Mouse (Mus musculus) C2C12 (cell line): ENCODE measurements around the gene Cdc42bpa. TPM values are rescaled to one million over a fixed set of nuclear protein-coding genes. Genes with fewer than 3 reads are reported as not detected.

ENCODE experiments used
- H3K27me3 ChIP-seq: one replicate; pipeline ENCODE4 v1.6.1; 2011; ENCODE audit not compliant: control insufficient read depth, insufficient read depth, insufficient read length
- H3K36me3 ChIP-seq: one replicate; pipeline ENCODE4 v1.6.1; 2011; ENCODE audit not compliant: control insufficient read depth, insufficient read depth
- H3K4me3 ChIP-seq: one replicate; pipeline ENCODE4 v1.5.1; 2011; ENCODE audit warnings: mild to moderate bottlenecking, control low read depth; ENCODE audit not compliant: poor library complexity, insufficient read depth, severe bottlenecking
- H3K79me2 ChIP-seq: one replicate; pipeline ENCODE4 v1.6.1; 2011; ENCODE audit not compliant: control insufficient read depth, insufficient read depth
- H3K79me3 ChIP-seq: one replicate; pipeline ENCODE4 v1.6.1; 2011; ENCODE audit warnings: low read depth, control low read depth
- H3ac ChIP-seq: one replicate; pipeline ENCODE3; 2011; ENCODE audit warnings: low read depth; ENCODE audit not compliant: control insufficient read depth, insufficient read length
- CEBPB ChIP-seq: IDR thresholded peaks from one replicate; pipeline ENCODE4 v1.6.1; 2011; ENCODE audit warnings: low read depth, mild to moderate bottlenecking, control low read depth, moderate library complexity
- CTCF ChIP-seq: IDR thresholded peaks from one replicate; pipeline ENCODE4 v1.5.1; 2011; ENCODE audit not compliant: control insufficient read depth, insufficient read depth, insufficient read length
- FOSL1 ChIP-seq: IDR thresholded peaks from one replicate; pipeline ENCODE4 v1.8.0; 2011; ENCODE audit warnings: mild to moderate bottlenecking, low read length; ENCODE audit not compliant: poor library complexity, insufficient read depth, severe bottlenecking
- MAX ChIP-seq: IDR thresholded peaks from one replicate; pipeline ENCODE4 v1.6.1; 2011; ENCODE audit warnings: mild to moderate bottlenecking, control low read depth
- MYOD1 ChIP-seq: IDR thresholded peaks from one replicate; pipeline ENCODE4 v1.6.1; 2011; ENCODE audit warnings: low read depth; ENCODE audit not compliant: control insufficient read depth, insufficient read length
- MYOG ChIP-seq: IDR thresholded peaks from one replicate; pipeline ENCODE4 v1.6.1; 2011; ENCODE audit not compliant: control insufficient read depth, insufficient read length; ENCODE audit errors: extremely low read depth
- USF1 ChIP-seq: IDR thresholded peaks from one replicate; pipeline ENCODE4 v1.6.1; 2011; ENCODE audit warnings: low read depth, mild to moderate bottlenecking, control low read depth, moderate library complexity
- polyA plus RNA-seq: library from polyadenylated mRNA; unstranded; fragments of >200 nt; fragmentation: generic; extraction: Trizol; gene quantifications from one replicate; pipeline ENCODE4 v1.2.1, GENCODE M21; 2012; ENCODE audit warnings: missing spikeins

Cdc42bpa gene
- polyA plus RNA-seq, 1 experiment, result 10.7 TPM

DNA sequence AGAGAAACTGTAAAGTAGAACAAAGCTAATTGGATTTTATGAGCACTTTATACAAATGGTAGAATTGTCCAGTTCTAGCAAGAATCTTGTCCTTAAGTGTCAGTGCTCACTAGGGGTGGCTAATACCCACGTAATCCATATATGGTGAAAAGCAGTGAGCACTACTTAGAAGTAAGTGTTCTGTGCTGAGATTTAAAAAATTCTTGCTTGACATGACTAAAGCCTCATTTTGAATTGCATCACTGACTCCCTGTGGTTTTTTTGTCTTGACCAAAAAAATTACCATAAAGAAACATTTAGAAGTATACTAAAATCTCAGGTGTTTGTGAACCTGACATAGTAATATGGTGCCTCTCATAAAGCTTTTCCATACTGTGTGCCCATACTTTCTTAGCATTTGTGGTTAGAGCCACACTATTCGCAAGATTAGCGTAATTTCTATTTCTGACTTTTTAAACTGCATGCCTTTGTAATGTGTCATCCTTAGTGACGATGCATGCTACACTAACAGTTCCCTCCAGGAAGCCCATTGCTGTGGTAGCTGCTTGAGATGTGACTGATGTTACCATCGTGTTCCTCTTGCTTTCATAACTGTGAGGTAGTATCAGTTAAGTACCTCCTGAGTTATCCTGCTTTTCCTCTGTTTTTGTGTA lies 9.6 kb downstream of the Cdc42bpa start:
- H3K27me3 ChIP-seq, result no peaks in the 10 kb centered on the region
- H3K4me3 ChIP-seq, result no peak overlapping the region
- peaks cover 75% of the 10 kb centered on the region for H3K79me3 ChIP-seq
- TF ChIP-seq USF1 (no peak), MYOG (no peak), MAX (peak; percentile 44), MYOD1 (no peak), CTCF (no peak), FOSL1 (peak; percentile 19), CEBPB (peak; percentile 81)
- H3ac ChIP-seq, result no peak overlapping the region
- peaks cover 98% of the 10 kb centered on the region for H3K79me2 ChIP-seq
- no peaks in the 10 kb centered on the region for H3K36me3 ChIP-seq

DNA sequence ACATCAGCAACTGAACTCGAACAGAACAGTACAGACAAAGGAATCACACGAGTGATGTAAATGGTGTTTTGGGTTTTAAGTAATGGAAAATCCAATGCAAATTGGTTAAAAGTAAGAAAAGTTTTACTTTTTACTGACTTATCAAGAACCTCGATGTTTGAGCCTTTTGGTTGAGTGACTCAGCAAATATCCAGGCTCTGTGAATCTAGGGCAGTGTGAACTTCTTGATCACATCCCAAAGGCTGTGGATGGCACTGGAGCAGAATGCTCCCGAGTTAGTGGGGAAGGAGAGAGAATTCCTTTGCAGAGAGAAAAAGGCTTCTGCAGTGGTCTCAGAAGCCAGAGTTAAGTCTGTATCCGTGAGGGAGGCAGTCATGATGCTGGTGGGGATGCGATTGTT lies 14.7 kb downstream of the Cdc42bpa start:
- no peak for TF ChIP-seq CEBPB
- no peak for TF ChIP-seq MYOD1
- TF ChIP-seq MAX, result no peak
- no peak for TF ChIP-seq USF1
- no peak for TF ChIP-seq CTCF
- TF ChIP-seq FOSL1, result no peak
- TF ChIP-seq MYOG, result no peak
- H3K79me2 ChIP-seq, result peaks cover 100% of the 10 kb centered on the region
- H3K36me3 ChIP-seq, result no peaks in the 10 kb centered on the region
- H3K79me3 ChIP-seq, result peaks cover 77% of the 10 kb centered on the region
- H3ac ChIP-seq, result no peak overlapping the region
- no peak overlapping the region for H3K4me3 ChIP-seq
- H3K27me3 ChIP-seq, result no peaks in the 10 kb centered on the region

DNA sequence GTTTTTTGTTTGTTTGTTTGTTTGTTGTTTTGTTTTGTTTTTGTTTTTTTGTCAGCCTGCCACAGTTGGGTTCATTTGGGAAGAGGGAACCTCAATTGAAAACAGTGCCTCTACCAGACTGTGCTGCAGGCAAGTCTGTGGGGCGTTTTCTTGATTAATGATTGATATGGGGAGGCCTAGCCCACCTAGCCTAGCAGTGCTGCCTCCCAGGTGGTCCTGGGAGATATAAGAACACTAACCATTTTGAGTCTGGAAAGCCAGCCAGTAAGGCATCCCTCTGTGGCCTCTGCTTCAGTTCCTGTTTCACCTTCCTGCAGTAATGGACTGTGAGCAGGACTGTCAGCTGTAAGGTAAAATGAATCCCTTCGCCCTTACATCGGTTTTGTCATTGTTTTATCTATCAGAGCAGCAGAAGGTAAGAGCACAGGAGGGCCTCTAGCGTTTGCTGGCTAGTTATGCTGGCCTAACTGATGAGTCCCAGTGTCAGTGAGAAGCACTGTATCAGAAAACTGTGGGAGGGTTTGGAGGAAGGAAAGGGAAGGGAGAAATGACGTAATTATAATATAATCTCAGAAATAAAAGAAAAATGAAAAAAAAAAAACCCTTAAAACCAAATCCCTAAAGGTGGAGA lies 15.5 kb downstream of the Cdc42bpa start:
- Histone ChIP-seq H3K79me3 (peaks cover 77% of the 10 kb centered on the region), H3K27me3 (no peaks in the 10 kb centered on the region), H3K36me3 (no peaks in the 10 kb centered on the region), H3K4me3 (no peak overlapping the region), H3ac (no peak overlapping the region), H3K79me2 (peaks cover 94% of the 10 kb centered on the region)
- TF ChIP-seq CEBPB, result no peak
- no peak for TF ChIP-seq MYOG
- TF ChIP-seq MAX, result no peak
- no peak for TF ChIP-seq CTCF
- no peak for TF ChIP-seq MYOD1
- TF ChIP-seq FOSL1, result no peak
- no peak for TF ChIP-seq USF1

DNA sequence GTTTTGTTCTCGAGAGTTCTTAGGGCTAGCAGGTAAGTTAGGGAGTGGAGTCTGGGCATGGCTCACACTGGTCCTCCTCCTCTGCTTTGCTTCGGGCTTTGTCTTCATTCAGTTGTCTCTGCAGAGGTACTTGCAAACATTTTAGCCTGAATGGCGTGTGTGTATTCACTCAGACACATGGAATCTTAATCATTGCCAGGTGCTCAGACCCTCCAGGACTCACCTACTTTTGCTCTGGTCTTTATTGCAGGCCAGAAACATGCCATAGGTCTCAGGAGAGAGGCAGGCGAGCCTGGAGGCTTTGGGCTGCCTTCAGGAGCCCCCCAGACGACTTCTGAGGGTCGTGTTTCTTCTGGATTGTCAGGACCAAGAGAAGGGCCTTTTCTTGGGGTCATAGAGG lies 17.2 kb downstream of the Cdc42bpa start:
- no peaks in the 10 kb centered on the region for H3K36me3 ChIP-seq
- no peak for TF ChIP-seq CTCF
- no peak for TF ChIP-seq FOSL1
- TF ChIP-seq MYOD1, result no peak
- no peak for TF ChIP-seq USF1
- TF ChIP-seq CEBPB, result no peak
- no peak for TF ChIP-seq MAX
- TF ChIP-seq MYOG, result no peak
- H3K27me3 ChIP-seq, result no peaks in the 10 kb centered on the region
- H3ac ChIP-seq, result no peak overlapping the region
- no peak overlapping the region for H3K4me3 ChIP-seq
- H3K79me3 ChIP-seq, result peaks cover 67% of the 10 kb centered on the region
- peaks cover 90% of the 10 kb centered on the region for H3K79me2 ChIP-seq

DNA sequence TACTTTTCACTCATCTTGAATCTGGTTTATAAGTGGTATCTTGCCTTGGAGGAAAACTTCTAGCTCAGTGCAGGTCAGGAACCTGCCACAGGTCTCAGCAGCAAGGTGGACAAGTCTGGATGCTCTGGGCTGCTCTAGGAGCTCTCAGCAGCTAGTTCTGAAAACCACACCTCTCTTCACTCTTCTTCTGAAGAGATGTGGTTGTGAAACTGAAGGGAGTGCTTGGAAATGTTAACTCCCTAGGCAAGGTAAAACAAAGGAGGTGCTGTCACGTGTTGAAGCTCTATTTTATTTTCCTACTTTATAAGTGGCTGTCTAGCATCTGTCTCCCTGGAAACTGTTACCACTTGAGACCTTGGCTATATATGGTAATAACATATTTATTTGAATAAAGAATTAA lies 18.5 kb downstream of the Cdc42bpa start:
- Histone ChIP-seq H3K27me3 (no peaks in the 10 kb centered on the region), H3ac (no peak overlapping the region), H3K4me3 (no peak overlapping the region), H3K36me3 (no peaks in the 10 kb centered on the region), H3K79me3 (peaks cover 66% of the 10 kb centered on the region), H3K79me2 (peaks cover 90% of the 10 kb centered on the region)
- no peak for TF ChIP-seq FOSL1
- TF ChIP-seq USF1, result no peak
- TF ChIP-seq CTCF, result no peak
- TF ChIP-seq MYOD1, result no peak

DNA sequence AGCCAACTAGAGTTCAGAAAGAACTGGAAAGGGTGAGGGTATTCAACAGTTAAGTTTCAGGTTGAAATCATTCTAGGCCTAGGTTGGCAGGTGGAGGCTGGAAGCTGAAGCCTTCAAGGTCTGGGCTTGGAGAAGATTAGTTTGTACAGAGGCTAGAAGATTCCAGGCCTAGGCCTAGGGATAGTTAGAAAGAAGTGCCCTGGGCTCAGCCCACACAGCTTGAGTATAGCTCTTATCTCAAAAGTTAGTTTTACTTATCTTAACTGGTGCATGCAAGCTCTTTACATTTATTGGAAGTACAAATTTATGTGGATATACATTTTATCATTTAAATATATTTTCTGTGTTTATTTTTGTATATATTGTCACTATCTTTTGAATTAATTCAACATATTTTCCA lies 21.4 kb downstream of the Cdc42bpa start:
- Histone ChIP-seq H3K79me3 (peaks cover 69% of the 10 kb centered on the region), H3K79me2 (peaks cover 90% of the 10 kb centered on the region), H3ac (no peak overlapping the region), H3K4me3 (no peak overlapping the region), H3K27me3 (no peaks in the 10 kb centered on the region), H3K36me3 (no peaks in the 10 kb centered on the region)
- no peak for TF ChIP-seq FOSL1
- no peak for TF ChIP-seq MYOD1
- TF ChIP-seq MYOG, result no peak
- no peak for TF ChIP-seq USF1
- no peak for TF ChIP-seq CTCF
- TF ChIP-seq MAX, result no peak
- no peak for TF ChIP-seq CEBPB
